Mouse (Mus musculus) embryonic facial prominence, embryonic 14.5 days (tissue): ENCODE data around the gene B3gnt8. TPM values are rescaled to one million over a fixed set of nuclear protein-coding genes. Genes with fewer than 3 reads are reported as not detected.

Source experiments
- ATAC-seq: fragments of 200-750 bp; cut with Nextera tagmentation; 2 replicates; pipeline ENCODE4 v1.8.0; 2017; ENCODE audit warnings: low read depth, moderate number of reproducible peaks, moderate TSS enrichment
- DNase-seq: peaks from one replicate; pipeline ENCODE4 v3.0.0-alpha.2; 2015; ENCODE audit warnings: low spot score
- H3K27ac ChIP-seq: fragments of 300-500 bp; sonication (generic); replicated peaks from 2 replicates; pipeline ENCODE4 v1.5.1; 2014; ENCODE audit warnings: low read depth, mild to moderate bottlenecking, low read length, moderate library complexity
- H3K27me3 ChIP-seq: fragments of 300-500 bp; sonication (generic); replicated peaks from 2 replicates; pipeline ENCODE4 v1.6.1; 2014; ENCODE audit warnings: low read length; ENCODE audit not compliant: control insufficient read depth, insufficient read depth
- H3K36me3 ChIP-seq: fragments of 300-500 bp; sonication (generic); 2 replicates; pipeline ENCODE4 v1.6.1; 2014; ENCODE audit warnings: low read length, mixed read lengths; ENCODE audit not compliant: control insufficient read depth, insufficient read depth
- H3K4me1 ChIP-seq: fragments of 300-500 bp; sonication (generic); 2 replicates; pipeline ENCODE4 v1.6.1; 2014; ENCODE audit warnings: antibody characterized with exemption, low read length; ENCODE audit not compliant: control insufficient read depth, insufficient read depth
- H3K4me2 ChIP-seq: fragments of 300-500 bp; sonication (generic); 2 replicates; pipeline ENCODE4 v1.6.1; 2014; ENCODE audit warnings: low read depth, mild to moderate bottlenecking, low read length, moderate library complexity, mixed read lengths
- H3K4me3 ChIP-seq: fragments of 300-500 bp; sonication (generic); 2 replicates; pipeline ENCODE4 v1.5.1; 2014; ENCODE audit warnings: low read depth, mild to moderate bottlenecking, low read length
- H3K9ac ChIP-seq: fragments of 300-500 bp; sonication (generic); 2 replicates; pipeline ENCODE4 v1.6.1; 2014; ENCODE audit warnings: low read depth, mild to moderate bottlenecking, low read length, moderate library complexity, mixed read lengths
- H3K9me3 ChIP-seq: fragments of 300-500 bp; sonication (generic); 2 replicates; pipeline ENCODE4 v1.6.1; 2016; ENCODE audit warnings: low read length; ENCODE audit not compliant: control insufficient read depth
- WGBS: fragments of 180-500 bp; shearing (Covaris S2); extraction: QIAGEN DNeasy Blood & Tissue Kit; methylation state at CpG from one replicate; pipeline ENCODE4 v1.1.7; 2014; 5-methylcytosine and 5-hydroxymethylcytosine counted together
- polyA plus RNA-seq: library from polyadenylated mRNA; unstranded; fragments of >200 nt; fragmentation: Nextera tagmentation; extraction: Ambion mirVana; gene quantifications from 2 replicates; pipeline ENCODE4 v1.2.1, GENCODE M21; 2014

Gene B3gnt8
- polyA plus RNA-seq, 1 experiment from 2014 or later, result 5.8 TPM

GRCm38 (mm10) chr7:25644631-25645030, 18.2 kb downstream of the B3gnt8 start:
- ATAC-seq (no peak), DNase-seq (no peak)
- Histone ChIP-seq H3K9ac (no peak overlapping the region), H3K4me2 (no peak overlapping the region), H3K4me1 (no peaks in the 10 kb centered on the region), H3K36me3 (peaks cover 11% of the 10 kb centered on the region; the same call in 1 of the 2 replicates), H3K27me3 (no peaks in the 10 kb centered on the region), H3K9me3 (no peaks in the 10 kb centered on the region), H3K4me3 (no peak overlapping the region), H3K27ac (no peak overlapping the region)
- WGBS, result 80% methylated on average over 4 of the region's 4 CpGs

GRCm38 (mm10) chr7:25645074-25645473, 18.6 kb downstream of the B3gnt8 start:
- no peak for ATAC-seq
- H3K9me3 ChIP-seq, result no peaks in the 10 kb centered on the region
- WGBS, result 52% methylated on average over 14 of the region's 14 CpGs

DNA sequence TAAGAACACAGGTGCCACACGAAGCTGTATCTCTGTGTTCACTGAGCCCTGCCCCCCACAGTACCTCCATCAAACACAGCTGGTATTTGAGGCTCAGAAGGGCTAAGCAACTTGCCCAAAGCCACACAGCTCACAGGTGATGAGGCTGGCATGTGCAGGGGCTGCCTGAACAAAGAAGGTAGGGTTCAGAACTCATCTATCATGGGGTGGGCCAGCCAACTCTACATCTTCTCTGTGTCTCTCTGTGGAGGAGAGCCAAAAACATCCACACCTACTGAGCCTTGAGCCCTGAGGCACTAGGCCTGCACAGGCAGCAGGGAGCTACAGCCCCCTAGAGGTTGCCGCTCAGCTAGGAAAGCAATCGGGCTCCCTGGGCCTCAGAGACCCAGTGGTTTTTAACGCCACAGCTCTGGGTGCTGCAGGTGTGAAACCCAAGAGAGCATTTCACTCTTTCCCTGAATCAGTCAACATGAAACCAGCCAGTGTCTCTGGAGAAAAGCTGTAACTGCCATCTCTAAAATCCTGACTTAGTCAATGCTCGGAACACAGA, 21.2 kb downstream of the B3gnt8 start:
- ATAC-seq (no peak), DNase-seq (peak; percentile 25)
- Histone ChIP-seq H3K4me1 (no peaks in the 10 kb centered on the region), H3K9me3 (no peaks in the 10 kb centered on the region), H3K27ac (no peak overlapping the region), H3K4me3 (no peak overlapping the region), H3K27me3 (no peaks in the 10 kb centered on the region), H3K36me3 (no peaks in the 10 kb centered on the region), H3K4me2 (no peak overlapping the region), H3K9ac (no peak overlapping the region)
- 64% methylated on average over 5 of the region's 5 CpGs for WGBS

More at GRCm38 (mm10) chr7:25645074-25645473, 18.6 kb downstream of the B3gnt8 start:
- Histone ChIP-seq H3K27me3 (no peaks in the 10 kb centered on the region), H3K4me3 (no peak overlapping the region), H3K9ac (no peak overlapping the region), H3K4me1 (no peaks in the 10 kb centered on the region), H3K36me3 (peaks cover 9% of the 10 kb centered on the region; the same call in 1 of the 2 replicates), H3K4me2 (no peak overlapping the region), H3K27ac (no peak overlapping the region)
- DNase-seq, result no peak

GRCm38 (mm10) chr7:25649839-25650238, 23.4 kb downstream of the B3gnt8 start:
- DNase-seq (no peak), ATAC-seq (no peak)
- Histone ChIP-seq H3K36me3 (no peaks in the 10 kb centered on the region; the same call in 1 of the 2 replicates), H3K9ac (no peak overlapping the region), H3K9me3 (no peaks in the 10 kb centered on the region), H3K4me3 (no peak overlapping the region), H3K4me2 (no peak overlapping the region), H3K27me3 (no peaks in the 10 kb centered on the region), H3K4me1 (no peaks in the 10 kb centered on the region), H3K27ac (no peak overlapping the region)
- 63% methylated on average over 5 of the region's 5 CpGs for WGBS

DNA sequence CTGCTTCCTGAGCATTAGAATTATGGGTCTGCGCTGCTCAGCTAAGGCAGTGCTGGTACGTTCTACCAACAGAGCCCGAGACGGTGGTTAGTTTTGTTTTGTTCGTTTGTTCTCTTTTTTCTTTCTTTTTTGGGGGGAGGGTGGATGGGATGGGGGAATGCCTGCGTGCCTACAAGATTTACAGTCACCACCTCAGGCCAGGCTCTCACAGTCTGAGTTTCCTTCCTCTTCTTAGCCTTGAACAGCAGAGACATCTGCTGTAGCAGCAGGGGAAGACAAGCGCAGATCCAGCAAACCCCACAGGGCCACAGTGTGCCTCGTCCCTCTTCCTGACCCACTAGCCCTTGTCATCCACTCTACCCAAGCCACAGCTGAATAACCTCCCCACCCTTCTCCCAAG, 24.8 kb downstream of the B3gnt8 start:
- Histone ChIP-seq H3K27me3 (no peaks in the 10 kb centered on the region), H3K36me3 (no peaks in the 10 kb centered on the region; the same call in 1 of the 2 replicates), H3K9ac (no peak overlapping the region), H3K4me2 (no peak overlapping the region), H3K4me1 (no peaks in the 10 kb centered on the region), H3K9me3 (no peaks in the 10 kb centered on the region), H3K27ac (no peak overlapping the region), H3K4me3 (no peak overlapping the region)
- 89% methylated on average over 8 of the region's 8 CpGs for WGBS
- DNase-seq, result no peak
- no peak for ATAC-seq

DNA sequence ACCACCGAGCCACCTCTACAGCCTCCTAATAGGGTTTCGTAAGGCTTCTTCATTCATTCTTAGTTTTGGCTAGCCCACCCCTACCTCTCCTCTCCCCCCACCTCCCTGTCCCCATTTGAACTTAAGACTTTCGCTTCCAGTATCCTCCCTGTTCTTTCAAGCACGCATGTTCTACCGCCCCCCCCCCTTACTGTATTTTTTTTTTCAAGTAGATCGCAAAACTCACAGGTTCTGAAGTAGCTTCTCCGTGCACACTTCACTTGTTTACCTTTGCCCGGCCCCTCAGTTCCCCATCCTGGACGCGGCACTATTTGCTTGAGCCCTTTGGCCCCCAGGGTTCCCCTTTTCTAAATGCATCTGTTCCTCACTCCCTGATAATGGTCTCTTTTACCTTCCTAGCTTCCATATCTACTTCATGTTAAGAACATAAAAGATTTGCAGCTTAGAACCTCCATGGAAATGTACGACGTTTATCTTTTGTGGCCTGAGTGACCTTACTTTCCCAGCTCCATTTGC, 25.8 kb downstream of the B3gnt8 start:
- Histone ChIP-seq H3K36me3 (no peaks in the 10 kb centered on the region; the same call in 1 of the 2 replicates), H3K9me3 (no peaks in the 10 kb centered on the region), H3K4me3 (no peak overlapping the region), H3K4me1 (peaks cover 2% of the 10 kb centered on the region), H3K27me3 (no peaks in the 10 kb centered on the region), H3K9ac (no peak overlapping the region), H3K4me2 (no peak overlapping the region), H3K27ac (no peak overlapping the region)
- no peak for DNase-seq
- no peak for ATAC-seq
- WGBS, result 88% methylated on average over 12 of the region's 12 CpGs

DNA sequence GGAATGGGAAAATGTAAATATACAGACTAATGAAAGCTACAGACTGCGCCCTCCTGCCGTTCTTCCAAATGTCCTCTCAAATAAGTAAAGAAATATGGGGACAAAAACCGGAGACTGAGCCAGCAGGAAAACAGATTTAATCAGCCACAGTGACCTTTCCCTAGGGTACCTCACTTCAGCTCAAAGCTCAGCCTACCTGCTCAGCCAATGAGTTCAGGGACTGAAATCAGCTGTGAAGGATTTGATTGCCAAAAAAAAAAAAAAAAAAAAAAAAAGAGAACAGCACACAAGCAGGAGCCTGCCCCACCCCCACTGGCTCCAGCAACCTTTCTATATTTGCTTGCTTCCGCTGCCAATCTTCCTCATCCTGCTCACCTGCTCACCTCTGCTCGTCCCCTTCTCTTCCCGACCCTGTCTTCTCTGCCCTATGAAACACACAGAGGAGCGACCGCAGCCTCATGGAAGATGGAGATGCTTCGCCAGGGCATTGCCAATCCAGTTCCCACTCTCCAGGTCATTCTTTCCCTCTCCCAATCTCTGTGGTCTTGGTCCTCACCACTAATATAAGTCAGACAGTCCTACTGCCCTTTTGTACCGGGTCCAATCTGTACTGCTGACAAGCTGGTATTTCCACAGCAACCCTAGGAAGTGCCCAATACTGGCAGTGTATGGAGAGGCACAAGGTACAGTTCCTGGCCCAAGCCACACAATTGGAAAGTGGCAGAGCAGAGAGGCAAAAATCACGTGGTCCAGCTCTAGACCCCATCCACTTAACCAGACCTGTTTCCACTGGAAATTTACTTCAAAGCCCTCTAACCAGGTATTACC, 29.4 kb downstream of the B3gnt8 start:
- ATAC-seq, result no peak
- H3K4me3 ChIP-seq, result no peak overlapping the region
- H3K27me3 ChIP-seq, result no peaks in the 10 kb centered on the region
- no peak overlapping the region for H3K4me2 ChIP-seq
- H3K9ac ChIP-seq, result no peak overlapping the region
- 76% methylated on average over 11 of the region's 11 CpGs for WGBS
- DNase-seq, result no peak
- no peaks in the 10 kb centered on the region for H3K9me3 ChIP-seq
- no peaks in the 10 kb centered on the region; the same call in 1 of the 2 replicates for H3K36me3 ChIP-seq
- no peak overlapping the region for H3K27ac ChIP-seq
- peaks cover 8% of the 10 kb centered on the region for H3K4me1 ChIP-seq

- Histone ChIP-seq H3K9ac (peak overlapping the region; percentile 77), H3K9me3 (no peaks in the 10 kb centered on the region), H3K36me3 (peaks cover 2% of the 10 kb centered on the region; the same call in 1 of the 2 replicates), H3K4me1 (peaks cover 8% of the 10 kb centered on the region), H3K27ac (no peak overlapping the region), H3K27me3 (no peaks in the 10 kb centered on the region), H3K4me2 (peak overlapping the region; percentile 65), H3K4me3 (peak overlapping the region; percentile 63)
- DNase-seq (no peak), ATAC-seq (no peak)
- 29% methylated on average over 10 of the region's 10 CpGs for WGBS
Measured at GRCm38 (mm10) chr7:25657785-25658184, 31.3 kb downstream of the B3gnt8 start.
